Mouse (Mus musculus) stomach, embryonic 16.5 days (tissue): ENCODE measurements at regions not wholly inside any gene's neighbourhood (a gene's known extent, or its start where the extent isn't known, plus 50 kb on each side); places are given as distances from the start of the nearest gene placed in this dataset.

ENCODE experiments used
- ATAC-seq: fragments of 200-750 bp; cut with Nextera tagmentation; 2 replicates; pipeline ENCODE4 v1.8.0; 2017; ENCODE audit warnings: moderate number of reproducible peaks, moderate TSS enrichment; ENCODE audit not compliant: insufficient read depth, low FRiP score
- H3K27ac ChIP-seq: fragments of 300-500 bp; sonication (generic); 2 replicates; pipeline ENCODE4 v1.5.1; 2014; ENCODE audit warnings: low read length
- H3K27me3 ChIP-seq: fragments of 300-500 bp; sonication (generic); 2 replicates; pipeline ENCODE4 v1.6.1; 2014; ENCODE audit warnings: low read length, control low read depth, mixed read lengths; ENCODE audit not compliant: control insufficient read depth, insufficient read depth
- H3K36me3 ChIP-seq: fragments of 300-500 bp; sonication (generic); 2 replicates; pipeline ENCODE4 v1.6.1; 2014; ENCODE audit warnings: low read length; ENCODE audit not compliant: control insufficient read depth, insufficient read depth
- H3K4me1 ChIP-seq: fragments of 300-500 bp; sonication (generic); 2 replicates; pipeline ENCODE4 v1.6.1; 2014; ENCODE audit warnings: low read length, control low read depth, mixed read lengths; ENCODE audit not compliant: control insufficient read depth, insufficient read depth
- H3K4me2 ChIP-seq: fragments of 300-500 bp; sonication (generic); 2 replicates; pipeline ENCODE4 v1.6.1; 2014; ENCODE audit warnings: low read depth, low read length, mixed read lengths
- H3K4me3 ChIP-seq: fragments of 300-500 bp; sonication (generic); replicated peaks from 2 replicates; pipeline ENCODE4 v1.5.1; 2014; ENCODE audit warnings: mild to moderate bottlenecking, low read length
- H3K9ac ChIP-seq: fragments of 300-500 bp; sonication (generic); 2 replicates; pipeline ENCODE4 v1.6.1; 2014; ENCODE audit warnings: low read length
- H3K9me3 ChIP-seq: fragments of 300-500 bp; sonication (generic); replicated peaks from 2 replicates; pipeline ENCODE4 v1.6.1; 2016; ENCODE audit warnings: low read length, control low read depth; ENCODE audit not compliant: control insufficient read depth
- WGBS: fragments of 180-500 bp; shearing (Covaris S2); extraction: QIAGEN DNeasy Blood & Tissue Kit; methylation state at CpG from one replicate; pipeline ENCODE4 v1.1.7; 2014; 5-methylcytosine and 5-hydroxymethylcytosine counted together

DNA sequence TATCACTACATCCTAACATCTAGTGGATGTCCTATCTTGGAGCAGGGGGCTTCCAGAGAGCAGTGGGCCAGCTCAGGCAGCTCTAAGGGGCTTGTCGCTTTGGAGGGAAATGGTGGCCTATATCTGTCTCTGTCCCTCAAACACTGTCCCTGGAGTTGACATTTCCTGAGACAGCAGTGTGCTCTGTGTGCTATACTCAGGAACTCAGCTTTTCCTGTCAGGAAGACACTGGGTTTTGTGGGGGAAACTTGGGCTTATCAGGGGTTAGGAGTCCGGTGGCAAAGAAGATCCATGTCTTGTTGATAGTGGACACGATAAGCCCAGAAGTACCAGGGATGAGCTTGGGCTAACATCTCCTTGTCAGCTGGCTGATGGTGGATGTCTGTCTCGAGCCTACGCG lies 187.6 kb upstream of the Bmper start:
- Histone ChIP-seq H3K27ac (no peak overlapping the region), H3K27me3 (no peaks in the 10 kb centered on the region), H3K4me2 (no peak overlapping the region), H3K4me3 (no peak overlapping the region), H3K9me3 (no peaks in the 10 kb centered on the region), H3K4me1 (0 out of 2 replicates have a peak, but pooled peaks cover 6% of the 10 kb centered on the region), H3K9ac (no peak overlapping the region), H3K36me3 (no peaks in the 10 kb centered on the region)
- no peak for ATAC-seq
- 67% methylated on average over 6 of the region's 6 CpGs for WGBS

DNA sequence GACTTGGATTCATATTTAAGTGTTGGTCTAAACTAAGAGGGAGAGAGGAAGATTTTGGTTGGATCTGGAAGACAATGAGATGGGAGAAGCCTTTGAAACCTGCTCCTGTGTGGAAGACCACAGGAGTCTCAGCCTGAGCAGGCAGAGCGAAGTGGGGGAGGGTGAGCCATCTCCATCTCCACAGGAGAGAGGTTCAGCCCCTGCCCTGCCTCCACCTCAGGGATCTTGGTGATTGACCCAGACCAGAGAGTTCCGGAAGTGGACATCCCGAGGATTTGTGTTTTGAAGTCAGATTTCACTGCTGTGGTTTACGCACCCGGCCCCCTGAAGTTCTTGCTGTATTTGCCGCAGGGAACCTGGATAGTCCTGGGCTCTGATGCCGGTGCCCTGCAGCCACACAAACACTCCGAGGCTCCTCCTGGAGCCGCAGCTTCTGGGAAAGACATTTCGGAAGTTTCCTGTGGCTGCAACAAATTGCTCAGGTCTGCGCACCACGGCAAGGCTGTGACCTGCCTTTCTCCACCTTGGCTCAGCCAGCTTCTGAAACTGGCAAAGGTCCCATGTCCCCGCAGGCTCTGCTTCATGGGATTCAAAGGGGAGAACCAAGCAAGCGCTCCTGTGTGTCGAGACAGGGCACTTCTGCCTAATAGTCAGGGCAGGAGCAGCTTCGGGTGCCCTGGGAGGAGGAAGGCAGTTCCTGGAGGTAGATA lies 186.8 kb upstream of the Bmper start:
- no peaks in the 10 kb centered on the region for H3K27me3 ChIP-seq
- H3K9ac ChIP-seq = peak overlapping the region; percentile 13; the same call in 1 of the 2 replicates
- H3K4me3 ChIP-seq = peak overlapping the region; percentile 23
- no peak for ATAC-seq
- H3K9me3 ChIP-seq = no peaks in the 10 kb centered on the region
- H3K4me1 ChIP-seq = 0 out of 2 replicates have a peak, but pooled peaks cover 6% of the 10 kb centered on the region
- 17% methylated on average over 16 of the region's 16 CpGs for WGBS
- H3K4me2 ChIP-seq = peak overlapping the region; percentile 42
- no peak overlapping the region; the same call in 1 of the 2 replicates for H3K27ac ChIP-seq
- no peaks in the 10 kb centered on the region for H3K36me3 ChIP-seq

DNA sequence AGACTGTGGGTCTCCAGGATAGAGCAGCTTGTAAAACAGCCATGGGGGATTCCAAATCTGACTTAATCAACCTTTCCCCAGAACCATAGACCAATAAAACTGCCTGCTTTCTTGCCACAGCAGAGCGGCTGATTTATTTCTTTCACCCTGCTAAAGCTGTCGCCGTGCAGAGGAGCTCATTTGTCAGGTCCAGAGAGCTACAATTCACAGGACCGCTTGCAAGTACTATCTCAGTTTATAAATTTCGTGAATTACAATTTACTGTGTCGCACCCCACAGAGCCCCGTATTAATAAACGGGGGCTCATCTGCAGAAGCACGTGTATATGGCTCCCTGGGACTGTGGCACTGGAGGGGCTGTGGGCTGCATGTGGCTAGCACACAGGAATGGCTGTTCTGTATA lies 185.4 kb upstream of the Bmper start:
- Histone ChIP-seq H3K9ac (no peak overlapping the region), H3K4me3 (no peak overlapping the region), H3K4me2 (no peak overlapping the region), H3K27me3 (no peaks in the 10 kb centered on the region), H3K4me1 (peaks cover 16% of the 10 kb centered on the region; the same call in 1 of the 2 replicates), H3K36me3 (no peaks in the 10 kb centered on the region), H3K9me3 (no peaks in the 10 kb centered on the region), H3K27ac (no peak overlapping the region)
- 43% methylated on average over 9 of the region's 9 CpGs for WGBS
- no peak for ATAC-seq

DNA sequence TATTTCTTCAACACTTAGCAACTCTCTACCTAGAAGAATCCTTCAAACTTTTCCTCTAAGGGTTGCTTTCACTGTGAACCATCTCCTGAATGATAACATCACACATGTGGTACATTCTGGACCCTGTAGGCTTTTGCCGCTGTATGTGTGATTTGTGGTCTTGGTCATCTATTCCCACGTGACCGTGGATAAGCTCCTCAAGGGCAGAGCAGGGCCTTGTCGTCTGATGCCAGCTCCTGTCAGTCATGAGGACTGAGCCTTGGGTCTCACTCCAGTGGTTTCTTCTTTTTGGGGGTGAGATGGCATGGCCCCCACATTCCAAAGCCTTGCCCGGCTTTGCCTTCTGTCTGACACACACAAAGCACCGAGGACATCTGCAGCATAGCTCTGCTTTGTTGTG lies 183.3 kb upstream of the Bmper start:
- Histone ChIP-seq H3K36me3 (no peaks in the 10 kb centered on the region), H3K4me3 (no peak overlapping the region), H3K27ac (no peak overlapping the region), H3K27me3 (no peaks in the 10 kb centered on the region), H3K4me1 (peaks cover 17% of the 10 kb centered on the region; the same call in 1 of the 2 replicates), H3K9me3 (no peaks in the 10 kb centered on the region), H3K9ac (no peak overlapping the region), H3K4me2 (no peak overlapping the region)
- 90% methylated on average over 6 of the region's 6 CpGs for WGBS
- ATAC-seq = no peak

DNA sequence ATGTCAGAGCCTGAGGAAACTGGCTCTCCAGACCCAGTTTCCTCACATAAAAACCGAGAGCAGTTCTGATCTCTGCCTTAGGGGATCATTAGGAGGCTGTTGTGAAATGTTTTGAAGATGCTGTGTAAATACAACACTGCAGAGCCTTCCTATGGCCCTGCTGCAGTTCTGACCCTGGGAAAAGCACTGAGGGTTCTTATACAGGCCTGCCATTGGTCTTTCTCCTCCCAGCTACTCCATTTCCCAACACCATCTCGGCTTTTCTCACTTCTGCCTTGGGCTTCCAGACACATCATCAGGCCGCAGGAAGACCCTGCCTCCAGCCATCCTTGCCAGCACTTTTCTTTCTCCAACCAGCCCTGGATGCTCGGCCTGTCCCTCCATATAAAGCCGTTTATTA lies 181.9 kb upstream of the Bmper start:
- WGBS = 42% methylated on average over 5 of the region's 5 CpGs
- no peak overlapping the region for H3K27ac ChIP-seq
- ATAC-seq = no peak

DNA sequence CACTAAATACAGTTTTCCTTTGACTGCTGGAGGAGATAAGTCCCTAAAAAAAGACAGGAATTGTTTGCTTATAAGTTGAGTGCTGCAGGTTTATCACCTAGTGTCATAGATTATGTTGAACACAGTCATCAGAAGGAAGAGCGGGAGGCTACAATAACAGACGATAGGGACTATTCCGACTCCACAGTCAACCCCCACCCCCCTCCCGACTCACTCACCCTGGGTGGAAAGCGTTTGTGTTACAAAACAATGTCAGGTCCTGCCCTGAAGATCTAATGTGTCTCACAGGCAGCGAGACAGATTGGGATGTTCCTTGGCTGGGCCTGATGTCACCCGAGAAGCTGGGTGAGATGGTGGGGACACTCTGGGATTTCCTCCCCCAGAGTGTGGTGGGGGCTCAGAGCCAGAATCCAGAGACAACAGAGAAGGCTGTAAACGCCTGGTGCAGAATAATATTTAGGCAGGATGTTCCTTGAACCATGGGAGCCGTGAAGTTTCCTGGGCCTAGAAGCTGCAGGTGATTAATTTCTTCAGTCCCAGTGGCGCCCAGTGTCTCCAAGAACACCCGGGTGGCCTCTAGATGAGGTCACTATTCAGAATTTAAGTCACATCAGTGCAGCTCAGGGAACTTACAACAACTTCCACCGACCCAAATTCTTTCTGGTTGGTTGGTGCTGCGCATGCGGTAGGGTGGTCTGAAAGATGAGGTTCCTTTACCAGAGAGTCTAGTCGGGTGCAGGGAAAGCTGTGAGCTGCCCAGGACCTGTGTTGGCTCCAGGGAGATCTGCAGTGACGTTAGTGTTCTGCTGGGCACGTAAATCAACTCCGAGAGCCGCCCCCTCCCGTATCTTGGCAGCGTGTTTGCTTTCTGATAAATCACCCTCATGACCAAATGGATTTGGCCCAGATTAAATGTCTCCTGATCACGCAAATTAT lies 181.1 kb upstream of the Bmper start:
- Histone ChIP-seq H3K4me3 (no peak overlapping the region), H3K27ac (no peak overlapping the region), H3K9me3 (no peaks in the 10 kb centered on the region), H3K36me3 (no peaks in the 10 kb centered on the region), H3K9ac (no peak overlapping the region), H3K4me1 (peaks cover 10% of the 10 kb centered on the region; the same call in 1 of the 2 replicates), H3K27me3 (no peaks in the 10 kb centered on the region), H3K4me2 (no peak overlapping the region)
- WGBS = 35% methylated on average over 22 of the region's 22 CpGs
- peak; percentile 44; the same call in 1 of the 2 replicates for ATAC-seq

More for the DNA sequence above, 181.9 kb upstream of the Bmper start:
- Histone ChIP-seq H3K9ac (no peak overlapping the region), H3K4me1 (peaks cover 15% of the 10 kb centered on the region; the same call in 1 of the 2 replicates), H3K36me3 (no peaks in the 10 kb centered on the region), H3K4me3 (no peak overlapping the region), H3K27me3 (no peaks in the 10 kb centered on the region), H3K4me2 (no peak overlapping the region), H3K9me3 (no peaks in the 10 kb centered on the region)

DNA sequence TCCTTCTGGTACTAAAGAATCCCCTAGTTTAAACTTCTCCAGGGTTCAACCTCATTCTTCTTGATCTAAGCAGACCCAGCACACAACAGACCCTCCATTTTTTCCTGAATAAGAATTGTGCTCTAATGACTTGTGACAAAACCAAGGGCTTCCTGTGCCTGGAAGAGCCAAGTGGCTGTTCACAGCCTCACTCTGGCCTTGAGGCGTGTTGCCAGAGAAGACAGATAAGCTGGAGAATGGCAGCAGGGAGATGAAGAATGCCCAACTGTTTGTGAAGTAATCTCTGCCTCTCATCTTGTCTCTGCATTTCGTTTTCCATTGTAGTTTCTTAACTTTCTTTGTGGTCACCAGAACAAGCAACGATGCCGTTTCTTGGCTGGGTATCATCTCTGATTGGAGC lies 179.9 kb upstream of the Bmper start:
- 76% methylated on average over 4 of the region's 4 CpGs for WGBS
- H3K27ac ChIP-seq = no peak overlapping the region
- no peak for ATAC-seq

DNA sequence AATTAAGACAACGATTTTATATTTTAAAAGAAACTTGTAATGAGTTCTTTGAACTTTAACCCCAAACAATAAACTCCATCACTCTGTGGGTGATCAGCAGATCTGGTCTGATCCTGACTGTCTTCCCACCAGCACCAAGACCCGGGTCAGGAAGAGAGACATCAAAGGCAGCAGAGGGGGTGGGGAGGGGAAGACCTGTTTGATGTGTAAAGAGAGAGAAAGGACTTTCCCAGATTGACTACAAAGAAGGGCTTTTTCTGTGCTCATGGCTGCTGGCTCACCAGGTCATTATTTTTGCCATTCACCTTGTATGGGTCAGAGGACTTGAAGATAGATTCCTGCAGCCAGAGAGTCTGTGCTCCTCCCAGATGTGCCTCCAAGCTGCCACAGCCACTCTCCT lies 177.4 kb upstream of the Bmper start:
- no peaks in the 10 kb centered on the region for H3K9me3 ChIP-seq
- no peak overlapping the region for H3K4me3 ChIP-seq
- no peak for ATAC-seq
- no peaks in the 10 kb centered on the region for H3K27me3 ChIP-seq
- H3K27ac ChIP-seq = no peak overlapping the region
- WGBS = 14% methylated on average over 2 of the region's 2 CpGs
- H3K4me1 ChIP-seq = peaks cover 10% of the 10 kb centered on the region; the same call in 1 of the 2 replicates
- H3K36me3 ChIP-seq = no peaks in the 10 kb centered on the region
- no peak overlapping the region for H3K9ac ChIP-seq
- no peak overlapping the region for H3K4me2 ChIP-seq

More for the DNA sequence above, 179.9 kb upstream of the Bmper start:
- no peaks in the 10 kb centered on the region for H3K27me3 ChIP-seq
- H3K4me1 ChIP-seq = peaks cover 10% of the 10 kb centered on the region; the same call in 1 of the 2 replicates
- no peaks in the 10 kb centered on the region for H3K9me3 ChIP-seq
- H3K36me3 ChIP-seq = no peaks in the 10 kb centered on the region
- no peak overlapping the region for H3K4me2 ChIP-seq
- no peak overlapping the region for H3K4me3 ChIP-seq
- H3K9ac ChIP-seq = no peak overlapping the region

DNA sequence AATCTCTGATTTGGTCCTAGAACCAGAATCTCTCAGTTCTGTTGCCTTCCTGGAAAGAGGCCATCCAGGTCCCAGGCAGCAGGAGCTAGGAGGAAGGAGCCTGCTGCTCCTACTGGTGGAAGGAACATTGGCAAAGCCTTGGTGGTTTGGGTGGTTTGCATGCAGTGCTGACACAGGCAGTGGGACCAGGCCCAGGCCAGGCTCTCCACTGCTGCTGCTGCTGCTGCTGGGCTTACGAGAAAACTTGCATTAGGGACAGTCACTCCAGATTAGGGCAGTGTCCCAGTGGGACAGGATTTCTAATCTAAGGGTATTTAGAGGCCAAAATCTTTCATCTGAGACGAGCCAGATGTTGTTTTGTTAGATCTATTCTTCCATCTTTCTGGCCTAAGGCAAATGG lies 172.1 kb upstream of the Bmper start:
- H3K36me3 ChIP-seq = no peaks in the 10 kb centered on the region
- H3K4me2 ChIP-seq = no peak overlapping the region
- no peaks in the 10 kb centered on the region for H3K9me3 ChIP-seq
- WGBS = 51% methylated on average over 2 of the region's 2 CpGs
- no peak overlapping the region for H3K27ac ChIP-seq
- ATAC-seq = no peak
- H3K27me3 ChIP-seq = no peaks in the 10 kb centered on the region
- no peak overlapping the region for H3K4me3 ChIP-seq
- no peak overlapping the region for H3K9ac ChIP-seq
- H3K4me1 ChIP-seq = no peaks in the 10 kb centered on the region
